Mouse (Mus musculus) testis, adult 2 months (tissue): Measurements from ENCODE around the gene Hoxb5. TPM values are rescaled to one million over a fixed set of nuclear protein-coding genes. Genes with fewer than 3 reads are reported as not detected.
A peak's percentile ranks its signal among the peaks of the same experiment; 100 is the strongest.

Experiments
- H3K27ac ChIP-seq: fragments of 200-500 bp; 2 replicates; pipeline ENCODE4 v1.5.1; 2012; ENCODE audit warnings: low read depth, low read length; ENCODE audit not compliant: control insufficient read depth, insufficient read depth
- H3K27me3 ChIP-seq: fragments of 200-500 bp; 2 replicates; pipeline ENCODE4 v1.6.1; 2012; ENCODE audit warnings: mild to moderate bottlenecking, low read length, moderate library complexity; ENCODE audit not compliant: control insufficient read depth, insufficient read depth
- H3K36me3 ChIP-seq: fragments of 200-500 bp; 2 replicates; pipeline ENCODE4 v1.6.1; 2012; ENCODE audit warnings: mild to moderate bottlenecking, low read length; ENCODE audit not compliant: control insufficient read depth, insufficient read depth
- H3K4me1 ChIP-seq: fragments of 200-500 bp; 2 replicates; pipeline ENCODE4 v1.6.1; 2012; ENCODE audit warnings: low read length; ENCODE audit not compliant: control insufficient read depth, insufficient read depth
- H3K4me3 ChIP-seq: fragments of 200-500 bp; 2 replicates; pipeline ENCODE4 v1.5.1; 2012; ENCODE audit warnings: low read depth, mild to moderate bottlenecking, low read length, moderate library complexity, mixed read lengths; ENCODE audit not compliant: control insufficient read depth
- CTCF ChIP-seq: fragments of 200-500 bp; IDR thresholded peaks from 2 replicates; pipeline ENCODE4 v1.5.1; 2012; ENCODE audit warnings: low read depth, mild to moderate bottlenecking, inconsistent platforms, low read length, moderate library complexity; ENCODE audit not compliant: control insufficient read depth, insufficient read depth, insufficient replicate concordance
- POLR2A ChIP-seq: fragments of 200-500 bp; IDR thresholded peaks from 2 replicates; pipeline ENCODE4 v1.6.1; 2012; ENCODE audit warnings: low read depth, mild to moderate bottlenecking, inconsistent platforms, low read length, moderate library complexity; ENCODE audit not compliant: control insufficient read depth
- polyA plus RNA-seq: library from polyadenylated mRNA; depleted of rRNA; stranded (reverse); fragments of >200 nt; gene quantifications from 2 replicates; pipeline ENCODE4 v1.2.3, GENCODE M21; 2012

Hoxb5 gene
- polyA plus RNA-seq, 1 experiment = 0.14 TPM

- TF ChIP-seq CTCF (no peak), POLR2A (no peak)
- peaks cover 8% of the 10 kb centered on the region for H3K4me1 ChIP-seq
- H3K27me3 ChIP-seq = peaks cover 2% of the 10 kb centered on the region
- no peaks in the 10 kb centered on the region for H3K36me3 ChIP-seq
- no peak overlapping the region for H3K27ac ChIP-seq
- no peak overlapping the region for H3K4me3 ChIP-seq
Measured at GRCm38 (mm10) chr11:96260310-96260970, 42.7 kb upstream of the Hoxb5 start.

- no peak overlapping the region for H3K27ac ChIP-seq
- H3K4me3 ChIP-seq = no peak overlapping the region
- TF ChIP-seq CTCF = peak; percentile 81; the same call in 1 of the 2 replicates
- TF ChIP-seq POLR2A = no peak
- H3K27me3 ChIP-seq = peaks cover 2% of the 10 kb centered on the region
- no peaks in the 10 kb centered on the region for H3K36me3 ChIP-seq
- H3K4me1 ChIP-seq = peaks cover 8% of the 10 kb centered on the region
Measured at GRCm38 (mm10) chr11:96261323-96261890, 41.7 kb upstream of the Hoxb5 start.

GRCm38 (mm10) chr11:96262262-96262830 is 40.8 kb upstream of the Hoxb5 start:
- Histone ChIP-seq H3K4me1 (peaks cover 8% of the 10 kb centered on the region), H3K27ac (no peak overlapping the region), H3K27me3 (peaks cover 2% of the 10 kb centered on the region), H3K4me3 (no peak overlapping the region), H3K36me3 (no peaks in the 10 kb centered on the region)
- TF ChIP-seq CTCF = no peak
- TF ChIP-seq POLR2A = no peak

GRCm38 (mm10) chr11:96263636-96264389 is 39.3 kb upstream of the Hoxb5 start:
- Histone ChIP-seq H3K4me1 (peaks cover 8% of the 10 kb centered on the region), H3K36me3 (no peaks in the 10 kb centered on the region), H3K27ac (no peak overlapping the region), H3K4me3 (no peak overlapping the region), H3K27me3 (peaks cover 2% of the 10 kb centered on the region)
- no peak for TF ChIP-seq POLR2A
- no peak for TF ChIP-seq CTCF

GRCm38 (mm10) chr11:96264390-96265020 is 38.6 kb upstream of the Hoxb5 start:
- H3K4me1 ChIP-seq = peaks cover 8% of the 10 kb centered on the region
- no peak overlapping the region for H3K4me3 ChIP-seq
- TF ChIP-seq POLR2A (no peak), CTCF (no peak)
- no peak overlapping the region for H3K27ac ChIP-seq
- H3K36me3 ChIP-seq = no peaks in the 10 kb centered on the region
- peaks cover 4% of the 10 kb centered on the region for H3K27me3 ChIP-seq

GRCm38 (mm10) chr11:96265954-96266353 is 37.2 kb upstream of the Hoxb5 start:
- Histone ChIP-seq H3K4me1 (peaks cover 8% of the 10 kb centered on the region), H3K27ac (no peak overlapping the region), H3K4me3 (no peak overlapping the region), H3K36me3 (no peaks in the 10 kb centered on the region), H3K27me3 (peaks cover 8% of the 10 kb centered on the region)
- TF ChIP-seq POLR2A (no peak), CTCF (no peak)
